Mouse (Mus musculus): ENCODE data around the gene Paics. TPM values are rescaled to one million over a fixed set of nuclear protein-coding genes. Genes with fewer than 3 reads are reported as not detected.

Paics gene
- polyA plus RNA-seq, 1 experiment from 2014 or later = 270 TPM

DNA sequence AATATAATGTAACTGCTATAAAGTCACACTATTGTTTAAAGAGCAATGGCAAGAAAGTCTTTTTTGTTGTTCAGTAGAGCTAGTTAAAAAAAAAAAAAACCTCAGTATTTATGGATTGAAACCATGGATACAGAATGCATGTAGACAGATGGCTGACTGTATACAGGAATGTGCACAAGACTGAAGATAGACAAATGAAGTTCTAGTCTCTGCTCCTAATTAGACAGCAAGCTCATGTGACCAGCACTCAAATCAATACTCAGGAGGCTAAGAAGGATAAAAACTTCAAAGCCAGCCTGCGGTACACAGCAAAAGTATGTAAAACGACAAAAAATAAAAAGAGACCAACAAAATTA, 5.5 kb upstream of the Paics start:
- H3K27ac ChIP-seq (ENCODE audit: low read depth, low read length) = no peak overlapping the region
- 81% methylated on average over 2 of the region's 2 CpGs for WGBS (ENCODE audit: insufficient replicate concordance)
- 0 out of 2 replicates have a peak, but pooled peaks cover 3% of the 10 kb centered on the region for H3K36me3 ChIP-seq (ENCODE audit: control insufficient read depth, insufficient read depth, low read length)
- no peak for ATAC-seq (replicated peaks; ENCODE audit: insufficient number of reproducible peaks, low FRiP score, low TSS enrichment)
- H3K27me3 ChIP-seq (ENCODE audit: control insufficient read depth, insufficient read depth, low read length) = no peaks in the 10 kb centered on the region
- no peak overlapping the region for H3K4me2 ChIP-seq
- H3K9me3 ChIP-seq (replicated peaks; ENCODE audit: control insufficient read depth, low read length) = no peaks in the 10 kb centered on the region
- H3K4me1 ChIP-seq (ENCODE audit: control insufficient read depth, insufficient read depth, low read length) = peaks cover 23% of the 10 kb centered on the region
- H3K4me3 ChIP-seq (ENCODE audit: low read depth, low read length) = no peak overlapping the region
- no peak overlapping the region for H3K9ac ChIP-seq (ENCODE audit: low read depth, low read length)

GRCm38 (mm10) chr5:76947142-76947541, 4.0 kb upstream of the Paics start:
- 67% methylated on average over 4 of the region's 4 CpGs for WGBS (ENCODE audit: insufficient replicate concordance)

DNA sequence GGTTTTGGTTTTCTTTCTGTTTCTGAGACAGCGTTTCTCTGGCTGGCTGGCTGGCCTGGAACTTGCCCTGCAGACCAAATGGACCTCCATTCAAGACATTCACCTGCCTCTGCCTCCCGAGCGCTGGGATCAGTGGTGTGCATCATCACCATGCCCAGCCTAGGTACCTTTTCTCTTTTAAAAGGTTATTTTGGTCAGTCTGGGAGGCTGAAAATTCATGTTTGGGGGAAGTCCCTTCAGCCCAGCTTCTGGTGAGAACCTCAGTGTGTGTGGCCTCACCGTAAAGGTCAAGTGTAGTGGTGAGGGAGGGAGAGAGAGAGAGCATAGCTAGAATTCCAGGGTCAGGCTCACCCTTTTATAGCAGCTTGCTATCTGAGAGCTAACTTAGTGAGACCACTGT, 3.3 kb upstream of the Paics start:
- ATAC-seq (replicated peaks; ENCODE audit: insufficient number of reproducible peaks, low FRiP score, low TSS enrichment) = no peak
- Histone ChIP-seq H3K4me2 (peak overlapping the region; percentile 29; the same call in 1 of the 2 replicates), H3K4me3 (ENCODE audit: low read depth, low read length) (no peak overlapping the region), H3K27ac (ENCODE audit: low read depth, low read length) (0 out of 2 replicates have a peak overlapping the region, but pooled peaks have one; percentile 41), H3K9ac (ENCODE audit: low read depth, low read length) (no peak overlapping the region), H3K9me3 (replicated peaks; ENCODE audit: control insufficient read depth, low read length) (no peaks in the 10 kb centered on the region), H3K4me1 (ENCODE audit: control insufficient read depth, insufficient read depth, low read length) (peaks cover 27% of the 10 kb centered on the region), H3K27me3 (ENCODE audit: control insufficient read depth, insufficient read depth, low read length) (no peaks in the 10 kb centered on the region), H3K36me3 (ENCODE audit: control insufficient read depth, insufficient read depth, low read length) (0 out of 2 replicates have a peak, but pooled peaks cover 3% of the 10 kb centered on the region)
- WGBS (ENCODE audit: insufficient replicate concordance) = 74% methylated on average over 4 of the region's 4 CpGs

More at GRCm38 (mm10) chr5:76947142-76947541, 4.0 kb upstream of the Paics start:
- Histone ChIP-seq H3K36me3 (ENCODE audit: control insufficient read depth, insufficient read depth, low read length) (0 out of 2 replicates have a peak, but pooled peaks cover 3% of the 10 kb centered on the region), H3K4me3 (ENCODE audit: low read depth, low read length) (no peak overlapping the region), H3K27ac (ENCODE audit: low read depth, low read length) (peak overlapping the region; percentile 41; the same call in 1 of the 2 replicates), H3K4me1 (ENCODE audit: control insufficient read depth, insufficient read depth, low read length) (peaks cover 23% of the 10 kb centered on the region), H3K9me3 (replicated peaks; ENCODE audit: control insufficient read depth, low read length) (no peaks in the 10 kb centered on the region), H3K27me3 (ENCODE audit: control insufficient read depth, insufficient read depth, low read length) (no peaks in the 10 kb centered on the region), H3K4me2 (no peak overlapping the region), H3K9ac (ENCODE audit: low read depth, low read length) (no peak overlapping the region)
- ATAC-seq (replicated peaks; ENCODE audit: insufficient number of reproducible peaks, low FRiP score, low TSS enrichment) = no peak

DNA sequence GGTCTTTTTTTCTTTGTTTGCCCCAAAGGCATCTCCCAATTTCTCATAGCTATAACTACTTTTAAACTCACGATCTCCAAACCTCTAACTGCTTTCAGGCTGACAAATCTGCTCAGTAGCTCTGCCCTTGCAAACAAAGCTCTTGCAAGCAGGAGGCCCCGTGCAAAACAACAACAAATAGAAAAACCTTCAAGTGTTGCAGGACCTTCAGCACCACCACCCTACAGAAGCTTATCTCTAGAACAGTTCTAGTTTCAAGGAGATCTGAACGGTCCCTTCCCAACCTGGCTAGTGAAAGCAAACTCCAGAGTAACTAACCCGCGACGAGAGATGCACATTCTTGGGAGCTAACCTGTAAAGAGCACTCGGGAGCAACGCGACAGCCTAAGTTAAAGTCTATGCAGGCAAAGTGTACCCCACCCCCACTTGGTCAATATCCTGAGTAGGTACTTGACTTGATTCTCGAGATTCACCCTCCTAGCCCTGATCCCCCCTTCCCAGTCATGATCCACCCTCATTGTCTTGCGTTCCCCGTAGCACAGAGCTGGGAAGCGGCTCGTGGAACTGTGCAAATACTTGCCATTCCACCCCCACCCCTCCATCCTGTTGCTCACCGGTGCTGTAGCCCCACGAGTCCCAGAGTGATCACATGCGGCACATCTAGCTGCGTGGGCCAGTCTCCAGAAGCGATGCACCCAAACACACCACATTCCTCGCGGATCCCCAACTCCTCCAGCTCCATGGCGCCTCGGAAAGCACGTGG, 583 bp upstream of the Paics start:
- H3K4me3 ChIP-seq (ENCODE audit: low read depth, low read length) = peak overlapping the region; percentile 87
- no peaks in the 10 kb centered on the region for H3K9me3 ChIP-seq (replicated peaks; ENCODE audit: control insufficient read depth, low read length)
- ATAC-seq (replicated peaks; ENCODE audit: insufficient number of reproducible peaks, low FRiP score, low TSS enrichment) = no peak
- peak overlapping the region; percentile 90 for H3K4me2 ChIP-seq
- no peaks in the 10 kb centered on the region for H3K27me3 ChIP-seq (ENCODE audit: control insufficient read depth, insufficient read depth, low read length)
- H3K4me1 ChIP-seq (ENCODE audit: control insufficient read depth, insufficient read depth, low read length) = peaks cover 38% of the 10 kb centered on the region
- under 1% methylated on average over 24 of the region's 24 CpGs for WGBS (ENCODE audit: insufficient replicate concordance)
- peak overlapping the region; percentile 91 for H3K27ac ChIP-seq (ENCODE audit: low read depth, low read length)
- H3K9ac ChIP-seq (ENCODE audit: low read depth, low read length) = peak overlapping the region; percentile 89
- H3K36me3 ChIP-seq (ENCODE audit: control insufficient read depth, insufficient read depth, low read length) = 0 out of 2 replicates have a peak, but pooled peaks cover 3% of the 10 kb centered on the region

- no peaks in the 10 kb centered on the region for H3K27me3 ChIP-seq (ENCODE audit: control insufficient read depth, insufficient read depth, low read length)
- WGBS (ENCODE audit: insufficient replicate concordance) = 15% methylated on average over 7 of the region's 7 CpGs
- no peak for ATAC-seq (replicated peaks; ENCODE audit: insufficient number of reproducible peaks, low FRiP score, low TSS enrichment)
- no peaks in the 10 kb centered on the region for H3K9me3 ChIP-seq (replicated peaks; ENCODE audit: control insufficient read depth, low read length)
- H3K36me3 ChIP-seq (ENCODE audit: control insufficient read depth, insufficient read depth, low read length) = peaks cover 11% of the 10 kb centered on the region
- peaks cover 25% of the 10 kb centered on the region for H3K4me1 ChIP-seq (ENCODE audit: control insufficient read depth, insufficient read depth, low read length)
- H3K27ac ChIP-seq (ENCODE audit: low read depth, low read length) = peak overlapping the region; percentile 91
- H3K4me3 ChIP-seq (ENCODE audit: low read depth, low read length) = peak overlapping the region; percentile 87
- peak overlapping the region; percentile 90 for H3K4me2 ChIP-seq
- H3K9ac ChIP-seq (ENCODE audit: low read depth, low read length) = peak overlapping the region; percentile 89
These were observed 1.3 kb downstream of the Paics start for GRCm38 (mm10) chr5:76952112-76953040.

DNA sequence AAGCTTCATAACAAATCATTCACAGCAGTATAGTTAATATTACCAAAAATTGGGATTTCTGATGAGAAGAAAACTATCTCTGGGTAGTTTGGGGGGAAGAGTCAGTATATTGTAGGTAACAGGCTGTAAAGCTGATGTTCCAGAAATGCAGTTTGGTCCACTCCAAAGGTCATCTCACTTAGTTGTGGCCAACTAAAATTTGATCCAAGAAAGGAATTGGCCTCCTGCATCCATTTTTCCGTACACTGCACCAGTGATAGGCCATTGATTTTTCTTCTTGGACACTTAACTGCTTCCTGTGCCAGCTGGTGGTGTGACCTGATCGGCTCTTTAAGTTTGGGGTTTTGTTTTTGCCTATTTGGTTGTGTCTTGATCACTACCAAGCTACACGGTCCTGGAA, 2.7 kb downstream of the Paics start:
- ATAC-seq (replicated peaks; ENCODE audit: insufficient number of reproducible peaks, low FRiP score, low TSS enrichment) = no peak
- Histone ChIP-seq H3K9me3 (replicated peaks; ENCODE audit: control insufficient read depth, low read length) (no peaks in the 10 kb centered on the region), H3K4me1 (ENCODE audit: control insufficient read depth, insufficient read depth, low read length) (peaks cover 21% of the 10 kb centered on the region), H3K27me3 (ENCODE audit: control insufficient read depth, insufficient read depth, low read length) (no peaks in the 10 kb centered on the region), H3K4me2 (no peak overlapping the region), H3K27ac (ENCODE audit: low read depth, low read length) (no peak overlapping the region), H3K4me3 (ENCODE audit: low read depth, low read length) (no peak overlapping the region), H3K9ac (ENCODE audit: low read depth, low read length) (no peak overlapping the region), H3K36me3 (ENCODE audit: control insufficient read depth, insufficient read depth, low read length) (peaks cover 24% of the 10 kb centered on the region)
- WGBS (ENCODE audit: insufficient replicate concordance) = 81% methylated on average over 3 of the region's 3 CpGs

GRCm38 (mm10) chr5:76954271-76954900, 3.3 kb downstream of the Paics start:
- 80% methylated on average over 6 of the region's 6 CpGs for WGBS (ENCODE audit: insufficient replicate concordance)
- H3K4me3 ChIP-seq (ENCODE audit: low read depth, low read length) = no peak overlapping the region
- ATAC-seq (replicated peaks; ENCODE audit: insufficient number of reproducible peaks, low FRiP score, low TSS enrichment) = no peak
- no peaks in the 10 kb centered on the region for H3K27me3 ChIP-seq (ENCODE audit: control insufficient read depth, insufficient read depth, low read length)
- peaks cover 24% of the 10 kb centered on the region for H3K36me3 ChIP-seq (ENCODE audit: control insufficient read depth, insufficient read depth, low read length)
- no peak overlapping the region for H3K4me2 ChIP-seq
- no peaks in the 10 kb centered on the region for H3K9me3 ChIP-seq (replicated peaks; ENCODE audit: control insufficient read depth, low read length)
- H3K9ac ChIP-seq (ENCODE audit: low read depth, low read length) = no peak overlapping the region
- no peak overlapping the region for H3K27ac ChIP-seq (ENCODE audit: low read depth, low read length)
- peaks cover 21% of the 10 kb centered on the region for H3K4me1 ChIP-seq (ENCODE audit: control insufficient read depth, insufficient read depth, low read length)

DNA sequence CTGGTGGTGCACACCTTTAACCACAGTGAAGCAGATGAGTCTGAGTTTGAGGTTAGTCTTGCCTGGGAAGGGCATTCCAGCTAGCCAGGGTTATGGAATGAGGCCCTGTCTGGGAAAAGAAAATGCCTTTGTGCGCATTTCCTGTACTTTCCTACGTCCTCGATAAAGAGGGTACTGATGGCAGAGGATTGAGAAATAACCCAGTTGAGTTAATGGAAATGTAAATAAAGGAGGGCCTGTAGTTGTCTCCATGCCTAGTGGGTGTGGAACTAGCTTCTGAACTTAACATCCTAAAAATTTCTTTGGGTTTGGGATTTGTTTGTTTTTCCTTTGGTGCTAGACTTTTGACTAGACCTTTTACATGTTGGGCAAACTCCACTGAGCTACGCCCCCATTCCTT, 4.4 kb downstream of the Paics start:
- 71% methylated on average over 4 of the region's 4 CpGs for WGBS (ENCODE audit: insufficient replicate concordance)
- no peak overlapping the region; the same call in 1 of the 2 replicates for H3K9ac ChIP-seq (ENCODE audit: low read depth, low read length)
- no peak overlapping the region for H3K27ac ChIP-seq (ENCODE audit: low read depth, low read length)
- no peak overlapping the region for H3K4me2 ChIP-seq
- peaks cover 26% of the 10 kb centered on the region for H3K36me3 ChIP-seq (ENCODE audit: control insufficient read depth, insufficient read depth, low read length)
- no peak overlapping the region for H3K4me3 ChIP-seq (ENCODE audit: low read depth, low read length)
- H3K27me3 ChIP-seq (ENCODE audit: control insufficient read depth, insufficient read depth, low read length) = no peaks in the 10 kb centered on the region
- no peaks in the 10 kb centered on the region for H3K9me3 ChIP-seq (replicated peaks; ENCODE audit: control insufficient read depth, low read length)
- ATAC-seq (replicated peaks; ENCODE audit: insufficient number of reproducible peaks, low FRiP score, low TSS enrichment) = no peak
- peaks cover 14% of the 10 kb centered on the region for H3K4me1 ChIP-seq (ENCODE audit: control insufficient read depth, insufficient read depth, low read length)
